Mouse (Mus musculus): ENCODE measurements around the gene Rps18. TPM values are rescaled to one million over a fixed set of nuclear protein-coding genes. Genes with fewer than 3 reads are reported as not detected.

The Rps18 gene
- polyA plus RNA-seq, 1 experiment from 2014 or later, result 1,649 TPM

GRCm38 (mm10) chr17:33936993-33937392 is 18.8 kb downstream of the Rps18 start:
- Histone ChIP-seq H3K9ac (no peak overlapping the region), H3K36me3 (peaks cover 68% of the 10 kb centered on the region), H3K9me3 (no peaks in the 10 kb centered on the region), H3K4me1 (peaks cover 21% of the 10 kb centered on the region), H3K4me3 (no peak overlapping the region), H3K4me2 (replicated peaks) (no peak overlapping the region), H3K27me3 (no peaks in the 10 kb centered on the region), H3K27ac (no peak overlapping the region)
- ATAC-seq (ENCODE audit: low FRiP score, low read depth), result no peak
- 83% methylated on average over 15 of the region's 15 CpGs for WGBS

DNA sequence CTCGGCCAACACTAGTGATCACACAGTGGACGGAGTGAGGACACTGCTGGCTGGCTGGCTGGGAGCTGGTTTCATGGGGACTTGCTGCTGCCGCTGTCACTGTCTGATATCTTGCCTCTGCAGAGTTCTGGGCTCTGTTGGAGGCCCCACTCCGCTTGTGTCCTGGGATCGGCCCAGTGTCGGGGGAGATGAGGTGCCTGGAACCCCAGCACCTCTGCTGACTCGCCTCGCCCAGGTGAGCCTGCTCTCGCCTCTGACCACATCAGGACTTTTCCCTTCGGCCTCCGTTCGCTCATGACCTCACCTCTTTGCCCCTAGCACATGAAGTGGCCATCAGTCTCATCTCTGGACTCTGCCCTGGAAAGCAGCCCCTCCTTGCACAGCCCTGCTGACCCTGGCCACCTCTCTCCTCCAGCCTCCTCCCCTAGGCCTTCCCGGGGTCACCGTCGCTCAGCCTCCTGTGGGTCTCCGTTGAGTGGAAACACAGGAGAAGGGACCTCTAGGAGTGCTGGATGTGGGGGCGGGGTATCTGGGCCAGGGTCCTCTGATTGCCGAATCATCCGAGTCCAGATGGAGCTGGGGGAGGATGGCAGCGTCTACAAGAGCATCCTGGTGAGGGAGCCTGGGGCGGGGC is 20.3 kb downstream of the Rps18 start:
- H3K36me3 ChIP-seq, result peaks cover 69% of the 10 kb centered on the region

DNA sequence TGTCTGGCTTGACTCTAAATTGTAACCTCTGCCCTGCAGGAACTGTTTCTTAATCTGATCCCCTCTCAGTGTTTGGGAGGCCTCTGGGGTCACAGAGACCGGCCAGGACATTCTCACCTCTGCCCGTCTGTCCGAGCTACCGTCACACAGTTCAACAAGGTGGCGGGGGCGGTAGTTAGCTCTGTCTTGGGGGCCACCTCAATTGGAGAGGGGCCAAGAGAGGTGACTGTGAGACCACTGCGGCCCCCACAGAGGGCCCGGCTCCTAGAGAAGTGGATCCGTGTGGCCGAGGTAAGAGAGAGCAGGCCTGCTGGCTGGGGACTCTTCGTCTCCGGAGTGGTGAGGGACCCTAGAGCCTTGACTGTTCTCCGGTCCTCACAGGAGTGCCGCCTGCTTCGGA is 22.8 kb downstream of the Rps18 start:
- Histone ChIP-seq H3K4me3 (no peak overlapping the region), H3K27me3 (no peaks in the 10 kb centered on the region), H3K9me3 (no peaks in the 10 kb centered on the region), H3K27ac (no peak overlapping the region), H3K36me3 (peaks cover 58% of the 10 kb centered on the region), H3K9ac (no peak overlapping the region), H3K4me2 (replicated peaks) (no peak overlapping the region), H3K4me1 (peaks cover 21% of the 10 kb centered on the region)
- 88% methylated on average over 15 of the region's 15 CpGs for WGBS
- ATAC-seq (ENCODE audit: low FRiP score, low read depth), result no peak

More for the DNA sequence above, 20.3 kb downstream of the Rps18 start:
- Histone ChIP-seq H3K9ac (no peak overlapping the region), H3K4me2 (replicated peaks) (no peak overlapping the region), H3K27me3 (no peaks in the 10 kb centered on the region), H3K9me3 (no peaks in the 10 kb centered on the region), H3K27ac (no peak overlapping the region), H3K4me1 (peaks cover 24% of the 10 kb centered on the region), H3K4me3 (no peak overlapping the region)
- no peak for ATAC-seq (ENCODE audit: low FRiP score, low read depth)
- 86% methylated on average over 21 of the region's 21 CpGs for WGBS

DNA sequence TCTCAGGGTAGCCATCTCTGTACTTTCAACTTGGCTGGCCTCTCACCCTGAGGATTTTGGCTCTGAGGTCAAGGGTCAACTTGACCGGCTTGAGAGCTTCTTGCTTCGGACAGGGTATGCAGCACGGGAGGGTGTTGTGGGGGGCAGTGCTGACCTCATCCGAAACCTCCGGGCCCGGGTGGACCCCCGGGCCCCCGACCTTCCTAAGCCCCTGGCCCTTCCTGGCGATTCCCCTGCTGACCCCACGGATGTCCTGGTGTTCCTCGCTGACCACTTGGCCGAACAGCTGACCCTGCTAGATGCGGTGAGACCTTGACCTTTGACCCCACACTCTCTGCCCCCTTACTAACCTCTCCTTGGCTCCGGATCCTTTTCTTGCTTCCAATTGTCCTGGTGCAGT is 23.4 kb downstream of the Rps18 start:
- no peak for ATAC-seq (ENCODE audit: low FRiP score, low read depth)
- Histone ChIP-seq H3K27me3 (no peaks in the 10 kb centered on the region), H3K9me3 (no peaks in the 10 kb centered on the region), H3K36me3 (peaks cover 56% of the 10 kb centered on the region), H3K4me2 (replicated peaks) (no peak overlapping the region), H3K9ac (no peak overlapping the region), H3K4me3 (no peak overlapping the region), H3K4me1 (peaks cover 24% of the 10 kb centered on the region), H3K27ac (no peak overlapping the region)
- WGBS, result 88% methylated on average over 14 of the region's 14 CpGs

- no peak for ATAC-seq (ENCODE audit: low FRiP score, low read depth)
- H3K27ac ChIP-seq, result no peak overlapping the region
- H3K4me2 ChIP-seq (replicated peaks), result peak overlapping the region; percentile 98; the same call in 1 of the 2 replicates
- H3K9ac ChIP-seq, result no peak overlapping the region
- peaks cover 55% of the 10 kb centered on the region for H3K36me3 ChIP-seq
- H3K9me3 ChIP-seq, result no peaks in the 10 kb centered on the region
- 91% methylated on average over 11 of the region's 11 CpGs for WGBS
- peaks cover 24% of the 10 kb centered on the region for H3K4me1 ChIP-seq
- H3K4me3 ChIP-seq, result peak overlapping the region; percentile 87; the same call in 1 of the 2 replicates
- H3K27me3 ChIP-seq, result no peaks in the 10 kb centered on the region
These were observed 23.9 kb downstream of the Rps18 start for GRCm38 (mm10) chr17:33931947-33932346.

DNA sequence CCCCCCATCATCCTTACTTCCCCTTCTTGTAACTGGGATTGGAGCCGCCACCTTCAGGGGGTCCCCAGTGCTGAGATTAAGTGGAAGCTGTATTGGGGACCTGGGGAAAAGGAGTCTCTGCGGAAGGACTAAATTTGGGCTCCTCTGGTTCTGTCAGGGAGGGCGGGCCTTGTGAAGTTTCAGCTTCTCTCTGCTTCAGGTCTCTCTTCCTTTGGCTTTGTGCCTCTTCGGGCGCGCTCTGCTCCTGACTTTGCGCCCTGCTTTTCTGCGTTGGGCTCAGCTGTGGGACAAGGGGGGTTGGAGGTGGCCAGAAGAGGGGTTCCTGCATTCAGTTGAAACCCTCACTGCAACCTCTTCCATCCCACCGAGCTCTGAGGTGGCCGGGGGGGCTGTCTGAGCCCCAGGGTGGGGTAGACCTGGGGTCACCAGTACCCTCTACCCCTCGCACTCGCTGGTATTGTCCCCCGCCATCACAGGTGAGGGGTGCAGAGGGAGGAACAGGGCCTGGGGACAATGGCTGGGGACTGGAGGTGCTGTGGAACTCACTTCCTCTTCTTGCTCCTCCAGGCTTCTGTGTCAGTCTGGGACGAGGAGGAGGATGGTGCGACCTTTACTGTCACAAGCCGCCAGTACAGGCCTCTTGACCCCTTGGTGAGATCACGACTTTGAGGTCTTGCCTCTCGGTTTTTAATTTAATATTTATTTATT is 24.5 kb downstream of the Rps18 start:
- no peak for ATAC-seq (ENCODE audit: low FRiP score, low read depth)
- H3K9me3 ChIP-seq, result no peaks in the 10 kb centered on the region
- H3K9ac ChIP-seq, result peak overlapping the region; percentile 89
- H3K27me3 ChIP-seq, result no peaks in the 10 kb centered on the region
- WGBS, result 37% methylated on average over 18 of the region's 18 CpGs
- peaks cover 52% of the 10 kb centered on the region for H3K36me3 ChIP-seq
- peaks cover 24% of the 10 kb centered on the region for H3K4me1 ChIP-seq
- H3K4me2 ChIP-seq (replicated peaks), result peak overlapping the region; percentile 98
- H3K4me3 ChIP-seq, result peak overlapping the region; percentile 87
- no peak overlapping the region for H3K27ac ChIP-seq

GRCm38 (mm10) chr17:33930280-33931158 is 25.3 kb downstream of the Rps18 start:
- WGBS, result under 1% methylated on average over 45 of the region's 45 CpGs
- peak overlapping the region; percentile 98 for H3K4me2 ChIP-seq (replicated peaks)
- peak overlapping the region; percentile 89 for H3K9ac ChIP-seq
- no peaks in the 10 kb centered on the region for H3K9me3 ChIP-seq
- peak overlapping the region; percentile 87 for H3K4me3 ChIP-seq
- H3K4me1 ChIP-seq, result peaks cover 24% of the 10 kb centered on the region
- H3K27me3 ChIP-seq, result no peaks in the 10 kb centered on the region
- peaks cover 52% of the 10 kb centered on the region for H3K36me3 ChIP-seq
- H3K27ac ChIP-seq, result peak overlapping the region; percentile 96
- peak; percentile 10; the same call in 1 of the 2 replicates for ATAC-seq (ENCODE audit: low FRiP score, low read depth)

DNA sequence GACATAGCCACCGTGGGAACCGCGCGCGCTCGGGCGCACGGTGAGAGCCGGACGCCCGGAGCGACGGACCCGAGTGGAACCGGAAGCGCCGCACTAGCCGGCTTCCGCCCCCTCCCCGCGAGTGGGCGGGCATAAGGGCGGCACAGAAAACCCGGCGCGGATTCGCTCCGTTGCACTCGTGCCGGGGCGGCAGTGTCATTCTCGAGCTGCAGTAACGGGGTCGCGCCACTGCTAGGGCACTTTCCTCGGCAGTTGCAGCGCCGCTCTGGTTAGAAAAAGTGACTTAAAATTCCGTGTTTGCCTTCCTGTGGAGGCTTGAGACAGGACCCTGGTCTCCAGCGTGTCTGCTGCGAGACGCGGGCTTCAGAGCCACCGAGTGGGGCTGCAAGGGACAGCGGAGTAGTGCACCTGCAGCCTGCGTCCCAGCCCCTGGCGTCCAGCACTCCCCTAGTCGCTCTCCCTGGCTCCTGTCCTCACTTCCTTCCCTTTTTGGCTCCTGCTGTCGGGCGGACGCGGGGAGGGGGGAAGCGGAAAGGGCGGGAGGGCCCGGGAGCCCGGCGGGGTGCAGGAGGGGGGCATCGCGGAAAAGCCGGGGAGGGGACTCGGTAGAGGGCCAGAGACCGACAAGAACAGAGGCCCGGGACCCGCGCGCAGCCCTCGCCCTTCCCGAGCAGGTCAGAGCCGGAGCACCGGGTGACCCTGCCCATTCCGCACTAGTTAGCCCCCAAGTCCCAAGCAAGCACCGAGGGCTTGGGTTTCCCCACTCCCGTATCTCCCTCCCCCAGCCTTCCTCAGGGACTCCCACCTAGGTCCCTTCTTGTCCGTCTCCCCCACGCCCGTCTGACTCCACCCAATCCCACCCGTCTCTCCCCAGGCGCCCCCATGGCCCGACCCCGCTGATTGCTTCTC is 26.2 kb downstream of the Rps18 start, which contains the start of gene Rgl2:
Rgl2 (plus strand) TSS at position 173 of the 909 bp plus-strand sequence.
- 0% methylated on average over 76 of the region's 80 CpGs for WGBS
- peak within 1 kb of the TSS; percentile 98 for H3K4me2 ChIP-seq (replicated peaks)
- peak within 1 kb of the TSS; percentile 89 for H3K9ac ChIP-seq
- H3K27me3 ChIP-seq, result no peaks in the 10 kb centered on the region
- peak; percentile 77 for ATAC-seq (ENCODE audit: low FRiP score, low read depth)
- no peaks in the 10 kb centered on the region for H3K9me3 ChIP-seq
- peak within 1 kb of the TSS; percentile 87 for H3K4me3 ChIP-seq
- peak within 1 kb of the TSS; percentile 96 for H3K27ac ChIP-seq
- peaks cover 50% of the 10 kb centered on the region for H3K36me3 ChIP-seq
- H3K4me1 ChIP-seq, result peaks cover 24% of the 10 kb centered on the region

DNA sequence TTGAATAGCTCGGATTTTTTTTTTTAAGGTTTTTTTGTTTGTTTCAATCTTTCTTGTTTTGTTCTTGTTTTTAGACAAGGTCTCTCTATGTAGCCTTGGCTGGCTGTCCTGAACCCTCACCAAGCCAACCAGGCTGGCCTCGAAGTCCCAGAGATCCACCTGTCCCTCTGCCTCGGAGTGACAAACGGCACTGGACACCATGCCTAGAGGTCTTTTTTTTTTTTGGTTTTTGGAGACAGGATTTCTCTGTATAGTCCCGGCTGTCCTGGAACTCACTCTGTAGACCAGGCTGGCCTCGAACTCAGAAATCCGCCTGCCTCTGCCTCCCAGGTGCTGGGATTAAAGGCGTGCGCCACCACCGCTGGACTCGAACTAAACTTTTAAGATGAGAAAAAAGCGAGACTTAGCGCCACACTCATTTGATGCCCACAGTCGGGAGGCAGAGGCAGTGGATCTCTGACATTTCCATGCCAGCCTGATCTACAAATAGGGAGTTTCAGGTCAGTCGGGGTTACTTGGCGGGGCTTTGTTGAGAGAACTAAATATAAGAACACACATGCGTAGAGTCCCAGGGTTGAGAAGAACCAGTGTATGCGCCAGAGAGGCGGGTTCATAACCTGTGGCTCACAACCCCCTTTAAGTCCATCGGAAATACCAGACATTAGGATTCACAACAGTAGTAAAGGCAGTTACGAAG is 27.4 kb downstream of the Rps18 start:
- H3K9me3 ChIP-seq, result no peaks in the 10 kb centered on the region
- H3K9ac ChIP-seq, result peak overlapping the region; percentile 89
- H3K27ac ChIP-seq, result no peak overlapping the region
- peaks cover 24% of the 10 kb centered on the region for H3K4me1 ChIP-seq
- H3K4me3 ChIP-seq, result peak overlapping the region; percentile 87
- H3K4me2 ChIP-seq (replicated peaks), result peak overlapping the region; percentile 98
- no peaks in the 10 kb centered on the region for H3K27me3 ChIP-seq
- WGBS, result 63% methylated on average over 21 of the region's 21 CpGs
- H3K36me3 ChIP-seq, result peaks cover 37% of the 10 kb centered on the region
- no peak for ATAC-seq (ENCODE audit: low FRiP score, low read depth)

GRCm38 (mm10) chr17:33926207-33926932 is 29.4 kb downstream of the Rps18 start:
- WGBS, result 75% methylated on average over 17 of the region's 17 CpGs
- no peak for ATAC-seq (ENCODE audit: low FRiP score, low read depth)
- H3K27me3 ChIP-seq, result no peaks in the 10 kb centered on the region
- peaks cover 22% of the 10 kb centered on the region; the same call in 1 of the 2 replicates for H3K36me3 ChIP-seq
- H3K4me3 ChIP-seq, result no peak overlapping the region
- no peak overlapping the region for H3K4me2 ChIP-seq (replicated peaks)
- H3K27ac ChIP-seq, result no peak overlapping the region
- no peaks in the 10 kb centered on the region for H3K9me3 ChIP-seq
- H3K9ac ChIP-seq, result no peak overlapping the region
- H3K4me1 ChIP-seq, result peaks cover 21% of the 10 kb centered on the region
